In genomic region chr1:91052747-91053181, GRCm38 (mm10) we compare ENCODE assay signal across 8 mouse cellular contexts. TPM values are rescaled to one million over a fixed set of nuclear protein-coding genes. Genes with fewer than 3 reads are reported as not detected.
DNase-seq lines count a peak whose midpoint lies in the region; ATAC-seq and TF ChIP-seq lines count a peak whose summit lies in the region.

No protein-coding gene starts in this region.

- H3K4me1 ChIP-seq in embryonic fibroblast, embryonic 13.5 days (ENCODE audit: control insufficient read depth, insufficient read depth, low read length), result peaks cover 10% of the 10 kb centered on the region
- peaks cover 54% of the 10 kb centered on the region for H3K4me1 ChIP-seq in heart, embryonic 11.5 days (ENCODE audit: control insufficient read depth, insufficient read depth, low read length)
- H3K4me1 ChIP-seq in kidney, embryonic 15.5 days, result peaks cover 59% of the 10 kb centered on the region
- H3K4me1 ChIP-seq in liver, embryonic 12.5 days, result peaks cover 63% of the 10 kb centered on the region
- H3K4me1 ChIP-seq in stomach, embryonic 14.5 days (ENCODE audit: control insufficient read depth, insufficient read depth, low read length), result peaks cover 38% of the 10 kb centered on the region

- H3K4me2 ChIP-seq in heart, embryonic 11.5 days, result peak overlapping the region; percentile 92
- H3K4me2 ChIP-seq in kidney, embryonic 15.5 days, result peak overlapping the region; percentile 98
- H3K4me2 ChIP-seq in liver, embryonic 12.5 days, result peak overlapping the region; percentile 78
- peak overlapping the region; percentile 96 for H3K4me2 ChIP-seq in stomach, embryonic 14.5 days (replicated peaks; ENCODE audit: low read depth, low read length)

- peak; percentile 78 for TF ChIP-seq POLR2A in embryonic fibroblast, embryonic 13.5 days (IDR thresholded peaks at IDR 0.05; ENCODE audit: low read depth, low read length)

- H3K27me3 ChIP-seq in heart, embryonic 11.5 days (ENCODE audit: control insufficient read depth, insufficient read depth, low read length), result no peaks in the 10 kb centered on the region
- H3K27me3 ChIP-seq in kidney, embryonic 15.5 days, result no peaks in the 10 kb centered on the region
- H3K27me3 ChIP-seq in liver, embryonic 12.5 days (replicated peaks), result peaks cover 8% of the 10 kb centered on the region; the same call in 1 of the 2 replicates
- no peaks in the 10 kb centered on the region for H3K27me3 ChIP-seq in stomach, embryonic 14.5 days (ENCODE audit: control insufficient read depth, insufficient read depth, low read length)

- H3K9ac ChIP-seq in heart, embryonic 11.5 days (ENCODE audit: low read depth, low read length), result peak overlapping the region; percentile 84
- peak overlapping the region; percentile 51 for H3K9ac ChIP-seq in kidney, embryonic 15.5 days
- peak overlapping the region; percentile 65 for H3K9ac ChIP-seq in liver, embryonic 12.5 days
- peak overlapping the region; percentile 40 for H3K9ac ChIP-seq in stomach, embryonic 14.5 days (replicated peaks; ENCODE audit: low read depth, low read length)

- under 1% methylated on average over 28 of the region's 28 CpGs for WGBS in heart, embryonic 11.5 days (ENCODE audit: insufficient replicate concordance)
- WGBS in kidney, embryonic 15.5 days, result 1% methylated on average over 28 of the region's 28 CpGs
- WGBS in liver, embryonic 12.5 days (ENCODE audit: insufficient replicate concordance), result 0% methylated on average over 28 of the region's 28 CpGs
- WGBS in stomach, embryonic 14.5 days, result under 1% methylated on average over 28 of the region's 28 CpGs

- peak overlapping the region; percentile 39 for H3K4me3 ChIP-seq in embryonic fibroblast, embryonic 13.5 days (ENCODE audit: insufficient read depth, low read length)
- H3K4me3 ChIP-seq in heart, embryonic 11.5 days (ENCODE audit: low read depth, low read length), result peak overlapping the region; percentile 60
- peak overlapping the region; percentile 61 for H3K4me3 ChIP-seq in kidney, embryonic 15.5 days (replicated peaks)
- peak overlapping the region; percentile 61 for H3K4me3 ChIP-seq in liver, embryonic 12.5 days
- H3K4me3 ChIP-seq in stomach, embryonic 14.5 days (ENCODE audit: low read depth, low read length), result peak overlapping the region; percentile 46

- no peaks in the 10 kb centered on the region for H3K9me3 ChIP-seq in heart, embryonic 11.5 days (replicated peaks; ENCODE audit: control insufficient read depth, low read length)
- no peaks in the 10 kb centered on the region for H3K9me3 ChIP-seq in kidney, embryonic 15.5 days (replicated peaks)
- no peaks in the 10 kb centered on the region for H3K9me3 ChIP-seq in liver, embryonic 12.5 days (replicated peaks)
- no peaks in the 10 kb centered on the region for H3K9me3 ChIP-seq in stomach, embryonic 14.5 days (ENCODE audit: control insufficient read depth, low read depth, low read length)

- no peak for TF ChIP-seq CTCF in embryonic fibroblast, embryonic 13.5 days (IDR thresholded peaks at IDR 0.05; ENCODE audit: borderline replicate concordance, insufficient read depth, low read length)

- peak overlapping the region; percentile 54; the same call in 1 of the 2 replicates for H3K27ac ChIP-seq in embryonic fibroblast, embryonic 13.5 days (ENCODE audit: insufficient read depth, low read length)
- peak overlapping the region; percentile 89 for H3K27ac ChIP-seq in heart, embryonic 11.5 days (ENCODE audit: low read depth, low read length)
- H3K27ac ChIP-seq in kidney, embryonic 15.5 days, result peak overlapping the region; percentile 89
- peak overlapping the region; percentile 67; the same call in 1 of the 2 replicates for H3K27ac ChIP-seq in liver, embryonic 12.5 days
- H3K27ac ChIP-seq in stomach, embryonic 14.5 days (ENCODE audit: low read length), result peak overlapping the region; percentile 75

- H3K36me3 ChIP-seq in heart, embryonic 11.5 days (ENCODE audit: control insufficient read depth, insufficient read depth, low read length), result no peaks in the 10 kb centered on the region
- no peaks in the 10 kb centered on the region for H3K36me3 ChIP-seq in kidney, embryonic 15.5 days
- H3K36me3 ChIP-seq in liver, embryonic 12.5 days, result no peaks in the 10 kb centered on the region
- H3K36me3 ChIP-seq in stomach, embryonic 14.5 days (ENCODE audit: control insufficient read depth, insufficient read depth, low read length), result no peaks in the 10 kb centered on the region

- DNase-seq in 416B (ENCODE audit: low read depth), result peak; percentile 98
- DNase-seq in adrenal gland, postnatal 25 days, result peak; percentile 91
- peak; percentile 95 for DNase-seq in naive thymus-derived CD4-positive, alpha-beta T cell, adult 2 months (ENCODE audit: low read depth)

- ATAC-seq in heart, embryonic 11.5 days (replicated peaks; ENCODE audit: insufficient number of reproducible peaks, low FRiP score, low TSS enrichment), result peak; percentile 94
- ATAC-seq in kidney, embryonic 15.5 days (replicated peaks; ENCODE audit: low FRiP score), result peak; percentile 97
- peak; percentile 90 for ATAC-seq in liver, embryonic 12.5 days
- peak; percentile 94 for ATAC-seq in stomach, embryonic 14.5 days (ENCODE audit: insufficient number of reproducible peaks, insufficient read depth, low FRiP score, low read depth)

RNA-seq across cellular contexts. Expression of gene Lrrfip1, which starts 54.2 kb away (rescaled TPM):
- 67.6 and 69.4 TPM in 2 replicates for total RNA-seq in adrenal gland, postnatal 25 days (2021)
- polyA plus RNA-seq in embryonic fibroblast, embryonic 13.5 days (2011; ENCODE audit: insufficient read length, low read depth, missing spikeins), result 109 and 170 TPM in 2 replicates
- 115 and 138 TPM in 2 replicates for polyA plus RNA-seq in heart, embryonic 11.5 days (2014; fragmentation: Nextera tagmentation; extraction: Ambion mirVana)
- 42.6 and 43.9 TPM in 2 replicates for polyA plus RNA-seq in kidney, embryonic 15.5 days (2015; fragmentation: Nextera tagmentation; extraction: Ambion mirVana)
- 17.4 and 18.1 TPM in 2 replicates for polyA plus RNA-seq in liver, embryonic 12.5 days (2016; fragmentation: Nextera tagmentation; extraction: Ambion mirVana)
- polyA plus RNA-seq in stomach, embryonic 14.5 days (2014; fragmentation: Nextera tagmentation; extraction: Ambion mirVana), result 54.3 and 60.7 TPM in 2 replicates

Comparison
In these comparisons a context has a peak if more than half of its experiments do, and no peak if none do; other contexts are left out.
1. Peak in every context shown above with its lines: DNase-seq, ATAC-seq, H3K4me3 ChIP-seq and H3K27ac ChIP-seq.